Mouse (Mus musculus) hindbrain, embryonic 15.5 days (tissue): ENCODE measurements around the gene Fnip2. TPM values are rescaled to one million over a fixed set of nuclear protein-coding genes. Genes with fewer than 3 reads are reported as not detected.

ENCODE experiments used
- ATAC-seq: fragments of 200-750 bp; cut with Nextera tagmentation; 2 replicates; pipeline ENCODE4 v1.8.0; 2017; ENCODE audit warnings: low read depth, moderate number of reproducible peaks, moderate TSS enrichment; ENCODE audit not compliant: low FRiP score
- H3K27ac ChIP-seq: fragments of 300-500 bp; sonication (generic); replicated peaks from 2 replicates; pipeline ENCODE4 v1.5.1; 2015; ENCODE audit warnings: mild to moderate bottlenecking, inconsistent platforms
- H3K27me3 ChIP-seq: fragments of 300-500 bp; sonication (generic); 2 replicates; pipeline ENCODE4 v1.6.1; 2015; ENCODE audit warnings: control low read depth, inconsistent platforms
- H3K36me3 ChIP-seq: fragments of 300-500 bp; sonication (generic); 2 replicates; pipeline ENCODE4 v1.6.1; 2015; ENCODE audit warnings: control low read depth, inconsistent platforms
- H3K4me1 ChIP-seq: fragments of 300-500 bp; sonication (generic); replicated peaks from 2 replicates; pipeline ENCODE4 v1.6.1; 2015; ENCODE audit warnings: control low read depth, inconsistent platforms
- H3K4me2 ChIP-seq: fragments of 300-500 bp; sonication (generic); 2 replicates; pipeline ENCODE4 v1.6.1; 2015; ENCODE audit warnings: moderate library complexity, mild to moderate bottlenecking, inconsistent platforms
- H3K4me3 ChIP-seq: fragments of 300-500 bp; sonication (generic); 2 replicates; pipeline ENCODE4 v1.5.1; 2015; ENCODE audit warnings: mild to moderate bottlenecking, inconsistent platforms
- H3K9ac ChIP-seq: fragments of 300-500 bp; sonication (generic); 2 replicates; pipeline ENCODE4 v1.6.1; 2015; ENCODE audit warnings: inconsistent platforms
- H3K9me3 ChIP-seq: fragments of 300-500 bp; sonication (generic); 2 replicates; pipeline ENCODE4 v1.6.1; 2016; ENCODE audit warnings: control low read depth, inconsistent platforms
- WGBS: fragments of 180-500 bp; shearing (Covaris S2); methylation state at CpG from one replicate; pipeline ENCODE4 v1.1.7; 2015; 5-methylcytosine and 5-hydroxymethylcytosine counted together
- polyA plus RNA-seq: library from polyadenylated mRNA; unstranded; fragments of >200 nt; fragmentation: Nextera tagmentation; extraction: Ambion mirVana; gene quantifications from 2 replicates; pipeline ENCODE4 v1.2.1, GENCODE M21; 2015

Gene Fnip2
- polyA plus RNA-seq, 1 experiment from 2014 or later = 7.8 TPM

GRCm38 (mm10) chr3:79488025-79488424, 79.6 kb downstream of the Fnip2 start:
- H3K4me2 ChIP-seq = no peak overlapping the region
- no peak for ATAC-seq
- 92% methylated on average over 7 of the region's 7 CpGs for WGBS
- H3K4me1 ChIP-seq = no peaks in the 10 kb centered on the region
- no peaks in the 10 kb centered on the region for H3K9me3 ChIP-seq
- H3K9ac ChIP-seq = no peak overlapping the region
- no peak overlapping the region for H3K4me3 ChIP-seq
- H3K36me3 ChIP-seq = peaks cover 41% of the 10 kb centered on the region
- no peaks in the 10 kb centered on the region for H3K27me3 ChIP-seq
- no peak overlapping the region for H3K27ac ChIP-seq

GRCm38 (mm10) chr3:79484286-79485063, 83.1 kb downstream of the Fnip2 start:
- Histone ChIP-seq H3K4me3 (no peak overlapping the region), H3K27ac (no peak overlapping the region), H3K36me3 (peaks cover 42% of the 10 kb centered on the region), H3K27me3 (no peaks in the 10 kb centered on the region), H3K9me3 (no peaks in the 10 kb centered on the region), H3K4me2 (no peak overlapping the region), H3K4me1 (no peaks in the 10 kb centered on the region), H3K9ac (no peak overlapping the region)
- ATAC-seq = no peak
- WGBS = 94% methylated on average over 16 of the region's 16 CpGs

GRCm38 (mm10) chr3:79478880-79479279, 88.7 kb downstream of the Fnip2 start:
- Histone ChIP-seq H3K4me3 (no peak overlapping the region), H3K4me2 (no peak overlapping the region), H3K9ac (no peak overlapping the region), H3K27me3 (no peaks in the 10 kb centered on the region), H3K36me3 (peaks cover 18% of the 10 kb centered on the region), H3K4me1 (peaks cover 14% of the 10 kb centered on the region), H3K9me3 (no peaks in the 10 kb centered on the region), H3K27ac (no peak overlapping the region)
- no peak for ATAC-seq
- 79% methylated on average over 4 of the region's 4 CpGs for WGBS

GRCm38 (mm10) chr3:79478400-79478799, 89.2 kb downstream of the Fnip2 start:
- Histone ChIP-seq H3K4me3 (no peak overlapping the region), H3K9ac (no peak overlapping the region), H3K9me3 (no peaks in the 10 kb centered on the region), H3K27ac (no peak overlapping the region), H3K36me3 (peaks cover 14% of the 10 kb centered on the region), H3K27me3 (no peaks in the 10 kb centered on the region), H3K4me2 (no peak overlapping the region), H3K4me1 (peaks cover 14% of the 10 kb centered on the region)
- WGBS = 84% methylated on average over 8 of the region's 8 CpGs
- ATAC-seq = no peak

- H3K4me3 ChIP-seq = no peak overlapping the region
- H3K27me3 ChIP-seq = no peaks in the 10 kb centered on the region
- no peak overlapping the region for H3K27ac ChIP-seq
- WGBS = 60% methylated on average over 2 of the region's 2 CpGs
- no peak overlapping the region for H3K4me2 ChIP-seq
- H3K9me3 ChIP-seq = no peaks in the 10 kb centered on the region
- no peak overlapping the region for H3K9ac ChIP-seq
- no peak for ATAC-seq
- 0 out of 2 replicates have a peak, but pooled peaks cover 5% of the 10 kb centered on the region for H3K36me3 ChIP-seq
- peaks cover 14% of the 10 kb centered on the region for H3K4me1 ChIP-seq
Observed at GRCm38 (mm10) chr3:79475980-79476379, 91.6 kb downstream of the Fnip2 start.

GRCm38 (mm10) chr3:79474911-79475310, 92.7 kb downstream of the Fnip2 start:
- Histone ChIP-seq H3K27me3 (no peaks in the 10 kb centered on the region), H3K4me2 (no peak overlapping the region), H3K36me3 (0 out of 2 replicates have a peak, but pooled peaks cover 2% of the 10 kb centered on the region), H3K9me3 (no peaks in the 10 kb centered on the region), H3K27ac (0 out of 2 replicates have a peak overlapping the region, but pooled peaks have one; percentile 14), H3K9ac (no peak overlapping the region), H3K4me3 (no peak overlapping the region), H3K4me1 (peaks cover 14% of the 10 kb centered on the region)
- ATAC-seq = peak; percentile 43; the same call in 1 of the 2 replicates
- 23% methylated on average over 4 of the region's 4 CpGs for WGBS

GRCm38 (mm10) chr3:79472362-79472761, 95.2 kb downstream of the Fnip2 start:
- Histone ChIP-seq H3K9me3 (no peaks in the 10 kb centered on the region), H3K4me1 (peaks cover 14% of the 10 kb centered on the region), H3K36me3 (peaks cover 10% of the 10 kb centered on the region), H3K4me3 (no peak overlapping the region), H3K9ac (no peak overlapping the region), H3K27me3 (no peaks in the 10 kb centered on the region), H3K27ac (no peak overlapping the region), H3K4me2 (no peak overlapping the region)
- WGBS = 95% methylated on average over 5 of the region's 5 CpGs
- ATAC-seq = no peak

- 98% methylated on average over 5 of the region's 5 CpGs for WGBS
- Histone ChIP-seq H3K27me3 (no peaks in the 10 kb centered on the region), H3K4me1 (peaks cover under 1% of the 10 kb centered on the region; the same call in 1 of the 2 replicates), H3K4me2 (no peak overlapping the region), H3K36me3 (peaks cover 18% of the 10 kb centered on the region), H3K4me3 (no peak overlapping the region), H3K27ac (no peak overlapping the region), H3K9me3 (no peaks in the 10 kb centered on the region), H3K9ac (no peak overlapping the region)
- ATAC-seq = no peak
Observed at GRCm38 (mm10) chr3:79469440-79469839, 98.2 kb downstream of the Fnip2 start.

GRCm38 (mm10) chr3:79458651-79459275, 108.8 kb downstream of the Fnip2 start:
- no peak overlapping the region for H3K9ac ChIP-seq
- H3K9me3 ChIP-seq = no peaks in the 10 kb centered on the region
- ATAC-seq = no peak
- no peak overlapping the region for H3K4me2 ChIP-seq
- peaks cover 34% of the 10 kb centered on the region for H3K36me3 ChIP-seq
- 91% methylated on average over 14 of the region's 14 CpGs for WGBS
- H3K27me3 ChIP-seq = no peaks in the 10 kb centered on the region
- no peaks in the 10 kb centered on the region for H3K4me1 ChIP-seq
- H3K4me3 ChIP-seq = no peak overlapping the region
- H3K27ac ChIP-seq = no peak overlapping the region

GRCm38 (mm10) chr3:79455761-79456160, 111.8 kb downstream of the Fnip2 start:
- no peak overlapping the region for H3K27ac ChIP-seq
- no peak overlapping the region for H3K4me2 ChIP-seq
- 53% methylated on average over 11 of the region's 11 CpGs for WGBS
- no peaks in the 10 kb centered on the region for H3K27me3 ChIP-seq
- H3K36me3 ChIP-seq = peaks cover 20% of the 10 kb centered on the region
- H3K9ac ChIP-seq = no peak overlapping the region
- no peaks in the 10 kb centered on the region for H3K9me3 ChIP-seq
- no peak overlapping the region for H3K4me3 ChIP-seq
- no peak for ATAC-seq
- H3K4me1 ChIP-seq = no peaks in the 10 kb centered on the region

- peak; percentile 73 for ATAC-seq
- Histone ChIP-seq H3K27ac (no peak overlapping the region), H3K4me1 (no peaks in the 10 kb centered on the region), H3K4me3 (no peak overlapping the region), H3K9me3 (no peaks in the 10 kb centered on the region), H3K9ac (no peak overlapping the region), H3K36me3 (no peaks in the 10 kb centered on the region), H3K4me2 (no peak overlapping the region), H3K27me3 (no peaks in the 10 kb centered on the region)
- WGBS = 24% methylated on average over 14 of the region's 14 CpGs
Observed at GRCm38 (mm10) chr3:79452696-79453263, 114.8 kb downstream of the Fnip2 start.

- Histone ChIP-seq H3K27ac (no peak overlapping the region), H3K36me3 (no peaks in the 10 kb centered on the region), H3K4me3 (no peak overlapping the region), H3K9me3 (no peaks in the 10 kb centered on the region), H3K9ac (no peak overlapping the region), H3K4me2 (no peak overlapping the region), H3K4me1 (no peaks in the 10 kb centered on the region), H3K27me3 (no peaks in the 10 kb centered on the region)
- 85% methylated on average over 7 of the region's 7 CpGs for WGBS
- ATAC-seq = no peak
Observed at GRCm38 (mm10) chr3:79449361-79449760, 118.2 kb downstream of the Fnip2 start.
